Mouse (Mus musculus): ENCODE data around the gene Epb41l4b. TPM values are rescaled to one million over a fixed set of nuclear protein-coding genes. Genes with fewer than 3 reads are reported as not detected.

Epb41l4b gene
- 21.4 TPM for polyA plus RNA-seq (2014; fragmentation: Illumina TruSeq; extraction: RNeasy Lipid Tissue Mini Kit (QIAGEN cat#74804))

GRCm38 (mm10) chr4:57143026-57143937 lies at the start of gene Epb41l4b:
Epb41l4b (minus strand) TSS chr4:57143437.

GRCm38 (mm10) chr4:56990215-56990584 lies 153.0 kb downstream of the Epb41l4b start, which contains the start of gene Frrs1l:
Frrs1l (minus strand) TSS chr4:56990391.

GRCm38 (mm10) chr4:56946641-56947640 lies 196.3 kb downstream of the Epb41l4b start, which contains the start of gene Tmem245:
Tmem245 (minus strand) TSS chr4:56947437.

Other genes starting within 250 kb of the Epb41l4b start
- 64.5 TPM for gene Tmem245, start 196.0 kb downstream of the Epb41l4b start, polyA plus RNA-seq (2014; fragmentation: Illumina TruSeq; extraction: RNeasy Lipid Tissue Mini Kit (QIAGEN cat#74804))
- gene Frrs1l, start 153.0 kb downstream of the Epb41l4b start, polyA plus RNA-seq (2014; fragmentation: Illumina TruSeq; extraction: RNeasy Lipid Tissue Mini Kit (QIAGEN cat#74804)) = 0.37 TPM
- 11.5 TPM for gene Ptpn3, start 158.4 kb upstream of the Epb41l4b start, polyA plus RNA-seq (2014; fragmentation: Illumina TruSeq; extraction: RNeasy Lipid Tissue Mini Kit (QIAGEN cat#74804))

Measured in ovary, adult 10 weeks (tissue).